Mouse (Mus musculus) embryonic fibroblast, embryonic 13.5 days (primary cell): Measurements from ENCODE around the gene Kdm5a.

ENCODE experiments used
- CTCF ChIP-seq: IDR thresholded peaks from 2 replicates; pipeline ENCODE4 v1.5.1; 2011; ENCODE audit warnings: mild to moderate bottlenecking, control low read depth, low read length, moderate library complexity, borderline replicate concordance; ENCODE audit not compliant: insufficient read depth
- POLR2A ChIP-seq: IDR thresholded peaks from 2 replicates; pipeline ENCODE4 v1.6.1; 2011; ENCODE audit warnings: low read depth, mild to moderate bottlenecking, control low read depth, low read length, moderate library complexity

- TF ChIP-seq POLR2A (no peak), CTCF (no peak)
Observed at GRCm38 (mm10) chr6:120473427-120473826, 109.5 kb downstream of the Kdm5a start.
